Mouse (Mus musculus) E14TG2a.4 (cell line): ENCODE results near the gene Notch2.

ENCODE experiments used
- H3K27me3 ChIP-seq: 2 replicates; pipeline ENCODE4 v1.6.1; 2014; ENCODE audit warnings: low read length, control low read depth; ENCODE audit not compliant: insufficient read depth
- H3K36me3 ChIP-seq: 2 replicates; pipeline ENCODE4 v1.6.1; 2014; ENCODE audit warnings: low read length, control low read depth; ENCODE audit not compliant: insufficient read depth
- H3K4me1 ChIP-seq: replicated peaks from 2 replicates; pipeline ENCODE4 v1.6.1; 2014; ENCODE audit warnings: low read depth, low read length, control low read depth
- H3K4me3 ChIP-seq: replicated peaks from 2 replicates; pipeline ENCODE4 v1.5.1; 2014; ENCODE audit warnings: mild to moderate bottlenecking, low read length
- H3K9me3 ChIP-seq: 2 replicates; pipeline ENCODE4 v1.6.1; 2014; ENCODE audit warnings: low read length, control low read depth
- CTCF ChIP-seq: conservative IDR thresholded peaks from 2 replicates; pipeline ENCODE4 v1.5.1; 2014; ENCODE audit warnings: low read length
- NANOG ChIP-seq: IDR thresholded peaks from 2 replicates; pipeline ENCODE4 v1.6.1; 2014; ENCODE audit warnings: borderline replicate concordance, low read length, mixed read lengths
- POU5F1 ChIP-seq: IDR thresholded peaks from 2 replicates; pipeline ENCODE4 v1.6.1; 2014; ENCODE audit warnings: low read length, borderline replicate concordance

Notch2 gene

DNA sequence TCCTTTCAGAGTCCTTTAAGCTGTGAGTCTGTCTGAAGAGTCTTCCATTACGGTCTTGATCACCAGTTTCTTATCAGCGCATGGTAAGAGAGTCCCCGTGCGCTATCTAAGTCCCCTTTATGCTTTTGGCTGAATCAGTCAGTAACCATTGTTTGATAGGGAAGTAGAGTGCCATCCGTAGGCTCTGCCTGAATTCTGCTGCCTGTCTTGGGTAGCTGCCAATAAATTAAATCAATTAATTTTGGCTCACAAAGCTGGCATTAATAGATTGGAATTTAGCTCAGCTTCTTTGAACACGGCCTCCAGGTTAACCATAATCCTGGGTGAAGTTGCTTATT lies 41.6 kb downstream of the Notch2 start:
- Histone ChIP-seq H3K9me3 (no peaks in the 10 kb centered on the region), H3K27me3 (no peaks in the 10 kb centered on the region), H3K36me3 (no peaks in the 10 kb centered on the region), H3K4me3 (no peak overlapping the region), H3K4me1 (peaks cover 11% of the 10 kb centered on the region)
- TF ChIP-seq NANOG (no peak), CTCF (no peak), POU5F1 (no peak)

DNA sequence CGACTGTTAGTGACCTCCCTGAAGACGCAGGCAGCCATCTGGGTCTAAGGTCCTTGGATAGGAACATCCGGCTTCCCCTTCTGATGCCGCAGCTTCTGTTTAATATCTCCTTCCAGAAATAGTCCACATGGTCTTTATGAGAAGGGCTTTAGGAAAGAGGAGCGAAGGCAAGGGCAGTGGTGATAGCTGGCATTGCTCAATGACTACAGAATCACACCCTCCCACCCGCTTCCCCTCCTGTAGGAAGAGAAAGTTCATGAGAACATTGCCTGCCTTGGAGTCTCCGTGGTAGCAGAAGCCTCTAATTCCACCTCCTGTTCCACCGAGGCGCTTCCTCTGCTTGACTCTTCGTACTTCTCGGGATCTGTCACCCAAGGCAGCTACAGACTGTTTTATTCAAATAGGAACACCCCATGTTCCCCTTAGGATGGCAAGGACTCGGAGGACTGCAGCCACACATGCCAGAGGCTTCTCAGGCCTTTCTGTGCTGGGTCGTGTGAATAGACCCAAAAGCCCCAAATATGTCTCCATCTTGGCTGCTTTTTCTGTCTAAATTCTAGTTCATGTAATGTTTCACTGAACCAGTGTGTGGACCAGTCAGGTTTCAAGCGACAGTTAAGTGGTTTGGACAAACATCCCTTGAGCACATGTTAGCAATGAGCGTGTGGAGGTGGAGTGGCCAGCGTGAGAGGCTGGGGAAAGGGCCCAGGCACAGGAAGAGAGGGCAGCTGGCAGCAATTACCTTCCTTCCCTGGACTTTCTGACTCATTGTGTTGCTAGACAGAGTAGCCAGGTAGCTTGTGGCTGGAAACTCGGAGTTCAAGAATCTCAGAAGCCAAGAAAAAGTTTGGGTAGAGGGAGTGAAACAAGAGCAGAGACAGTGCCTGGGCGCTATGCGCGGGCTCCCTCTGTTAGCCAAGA lies 42.7 kb downstream of the Notch2 start:
- no peaks in the 10 kb centered on the region for H3K9me3 ChIP-seq
- no peaks in the 10 kb centered on the region for H3K36me3 ChIP-seq
- H3K4me1 ChIP-seq = peaks cover 11% of the 10 kb centered on the region
- no peaks in the 10 kb centered on the region for H3K27me3 ChIP-seq
- H3K4me3 ChIP-seq = no peak overlapping the region
- TF ChIP-seq CTCF (no peak), POU5F1 (no peak), NANOG (no peak)

DNA sequence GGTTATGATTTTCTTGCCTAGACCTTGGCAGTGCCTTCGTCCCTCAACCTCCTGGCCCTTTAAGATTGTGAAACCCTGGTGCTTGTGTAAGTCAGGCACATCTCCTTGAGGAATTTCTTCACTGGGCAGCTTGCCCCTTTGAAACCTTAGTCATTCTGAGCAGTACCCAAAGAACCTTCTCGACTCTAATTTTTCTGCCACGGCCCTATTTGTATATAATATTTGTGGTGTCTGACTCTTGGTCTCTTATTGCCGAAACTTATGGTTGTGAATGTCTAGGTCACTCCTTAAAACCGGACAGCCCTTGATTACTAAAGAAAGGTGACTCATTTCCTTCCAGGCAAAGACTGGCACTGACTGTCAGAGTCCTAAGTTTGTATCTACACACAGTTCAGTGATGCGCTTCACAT lies 43.6 kb downstream of the Notch2 start:
- Histone ChIP-seq H3K4me3 (no peak overlapping the region), H3K36me3 (no peaks in the 10 kb centered on the region), H3K4me1 (peaks cover 11% of the 10 kb centered on the region), H3K27me3 (no peaks in the 10 kb centered on the region), H3K9me3 (no peaks in the 10 kb centered on the region)
- TF ChIP-seq POU5F1 (no peak), CTCF (no peak), NANOG (no peak)

DNA sequence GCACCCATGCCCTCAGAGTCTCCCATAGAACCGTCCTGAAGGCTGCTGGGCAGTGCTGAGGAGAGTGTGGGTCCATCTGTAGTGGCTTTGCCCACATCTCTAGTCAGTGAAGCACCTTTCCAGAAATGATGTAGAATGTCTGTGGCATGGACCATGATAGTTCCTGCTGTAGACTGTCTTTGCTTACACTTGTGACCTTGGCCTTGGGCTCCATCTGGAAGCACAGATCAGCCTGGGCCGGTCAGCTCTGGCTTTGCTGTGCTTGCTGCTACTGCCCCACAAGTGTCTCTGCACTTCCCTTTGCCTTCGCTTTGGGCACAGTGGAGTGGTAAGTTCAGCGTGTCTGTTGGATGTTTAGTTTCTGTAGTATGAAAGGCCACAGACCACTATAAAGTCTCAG lies 45.7 kb downstream of the Notch2 start:
- Histone ChIP-seq H3K36me3 (no peaks in the 10 kb centered on the region), H3K27me3 (no peaks in the 10 kb centered on the region), H3K9me3 (no peaks in the 10 kb centered on the region), H3K4me1 (peaks cover 5% of the 10 kb centered on the region; the same call in 1 of the 2 replicates), H3K4me3 (no peak overlapping the region)
- TF ChIP-seq CTCF (no peak), POU5F1 (no peak), NANOG (no peak)

DNA sequence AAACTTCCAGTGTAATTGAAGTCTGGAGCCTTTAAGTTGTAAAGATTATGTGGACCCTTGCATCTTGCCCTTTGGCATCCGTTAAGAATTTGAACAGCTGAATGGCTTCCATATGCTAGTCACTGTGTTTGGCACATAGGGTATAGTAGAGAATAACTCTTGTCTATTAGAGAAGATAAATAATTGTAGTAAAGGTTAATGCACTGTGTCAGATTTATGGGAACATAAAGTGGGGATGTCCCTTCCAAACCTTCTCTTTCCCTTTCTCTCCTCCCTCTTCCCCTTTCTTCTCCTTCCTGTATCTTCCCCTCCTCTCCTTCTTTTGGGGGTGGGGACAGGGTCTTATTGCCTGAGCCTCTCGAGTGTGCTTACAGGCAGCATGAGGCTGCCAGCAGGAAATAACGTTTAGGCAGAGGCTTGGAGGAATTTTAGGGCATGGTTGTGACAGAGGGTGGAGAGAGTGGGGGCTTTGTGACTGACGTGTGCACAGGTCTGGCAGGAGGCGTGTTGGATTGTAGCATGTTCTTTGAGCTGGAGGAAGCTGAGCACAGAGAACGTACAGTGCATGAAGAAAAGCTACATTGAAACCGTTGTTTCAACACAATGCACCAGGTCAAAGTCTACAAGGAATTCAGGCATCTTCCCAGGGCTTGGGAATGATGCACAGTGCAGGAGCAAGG lies 47.8 kb downstream of the Notch2 start:
- no peak overlapping the region for H3K4me3 ChIP-seq
- no peaks in the 10 kb centered on the region for H3K36me3 ChIP-seq
- H3K4me1 ChIP-seq = peaks cover 5% of the 10 kb centered on the region; the same call in 1 of the 2 replicates
- no peaks in the 10 kb centered on the region for H3K9me3 ChIP-seq
- H3K27me3 ChIP-seq = no peaks in the 10 kb centered on the region
- TF ChIP-seq POU5F1 = no peak
- no peak for TF ChIP-seq NANOG
- TF ChIP-seq CTCF = no peak

DNA sequence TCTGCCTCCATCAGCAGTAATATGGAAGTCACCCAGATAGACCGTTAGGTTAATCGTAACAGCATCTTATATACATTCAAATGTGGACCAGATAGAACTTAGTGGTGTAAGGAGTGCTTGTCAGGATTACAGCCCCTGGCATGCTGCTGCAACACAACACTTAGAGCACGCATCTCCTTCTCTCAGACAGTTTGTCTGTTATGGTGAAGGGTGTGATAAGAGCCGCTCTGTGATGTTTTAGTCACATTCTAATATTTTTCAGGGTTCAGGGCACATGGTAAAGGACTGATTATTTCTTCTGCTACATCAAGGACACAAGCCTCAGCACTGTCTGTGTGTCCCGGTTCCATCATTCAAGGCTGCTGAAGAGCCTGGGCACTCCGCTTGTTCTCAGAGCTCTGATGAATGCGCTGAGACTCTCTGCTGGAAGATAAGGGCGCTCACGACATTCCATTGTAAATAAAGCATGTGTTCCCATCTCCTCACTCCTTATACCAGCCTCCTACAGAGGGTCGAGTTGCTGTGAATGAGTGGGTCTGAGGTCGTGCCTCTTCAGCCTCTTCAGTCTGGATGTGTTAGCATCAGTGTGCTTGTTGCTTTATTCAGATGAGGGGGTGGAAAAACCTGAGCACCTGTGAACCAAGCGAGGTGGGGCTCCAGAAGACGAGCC lies 48.5 kb downstream of the Notch2 start:
- Histone ChIP-seq H3K4me3 (no peak overlapping the region), H3K27me3 (no peaks in the 10 kb centered on the region), H3K4me1 (peaks cover 5% of the 10 kb centered on the region; the same call in 1 of the 2 replicates), H3K9me3 (no peaks in the 10 kb centered on the region), H3K36me3 (no peaks in the 10 kb centered on the region)
- TF ChIP-seq NANOG (no peak), POU5F1 (no peak), CTCF (no peak)

DNA sequence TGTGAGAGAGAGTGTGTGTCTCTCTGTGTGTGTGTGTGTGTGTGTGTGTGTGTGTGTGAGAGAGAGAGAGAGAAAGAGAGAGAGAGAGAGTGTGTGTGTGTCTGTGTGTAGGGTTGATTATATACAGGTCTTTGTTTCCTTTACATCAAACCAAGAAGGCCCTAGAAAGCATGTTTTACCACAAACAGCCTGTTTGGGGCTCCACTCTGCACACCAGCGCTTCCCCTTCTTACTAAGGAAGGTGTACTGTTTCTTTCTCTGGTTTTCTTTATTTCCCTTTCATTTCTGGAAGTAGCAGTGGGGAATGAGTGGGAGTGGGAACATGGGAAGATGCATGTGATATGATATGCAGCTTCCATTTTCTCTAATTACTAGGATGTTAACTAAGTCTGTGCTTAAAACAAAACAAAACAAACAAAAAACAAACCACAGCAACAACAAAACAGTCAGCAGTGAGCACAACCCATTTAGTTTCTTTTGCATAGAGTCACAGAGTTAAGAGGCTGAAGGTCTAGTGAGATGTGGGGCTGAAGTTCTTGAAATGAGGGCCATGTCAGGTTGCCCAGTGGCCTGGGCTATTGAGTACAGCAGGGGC lies 49.4 kb downstream of the Notch2 start:
- TF ChIP-seq CTCF = no peak
- TF ChIP-seq NANOG = no peak
- TF ChIP-seq POU5F1 = no peak
- Histone ChIP-seq H3K36me3 (no peaks in the 10 kb centered on the region), H3K4me1 (peaks cover 3% of the 10 kb centered on the region; the same call in 1 of the 2 replicates), H3K9me3 (no peaks in the 10 kb centered on the region), H3K4me3 (no peak overlapping the region), H3K27me3 (no peaks in the 10 kb centered on the region)

DNA sequence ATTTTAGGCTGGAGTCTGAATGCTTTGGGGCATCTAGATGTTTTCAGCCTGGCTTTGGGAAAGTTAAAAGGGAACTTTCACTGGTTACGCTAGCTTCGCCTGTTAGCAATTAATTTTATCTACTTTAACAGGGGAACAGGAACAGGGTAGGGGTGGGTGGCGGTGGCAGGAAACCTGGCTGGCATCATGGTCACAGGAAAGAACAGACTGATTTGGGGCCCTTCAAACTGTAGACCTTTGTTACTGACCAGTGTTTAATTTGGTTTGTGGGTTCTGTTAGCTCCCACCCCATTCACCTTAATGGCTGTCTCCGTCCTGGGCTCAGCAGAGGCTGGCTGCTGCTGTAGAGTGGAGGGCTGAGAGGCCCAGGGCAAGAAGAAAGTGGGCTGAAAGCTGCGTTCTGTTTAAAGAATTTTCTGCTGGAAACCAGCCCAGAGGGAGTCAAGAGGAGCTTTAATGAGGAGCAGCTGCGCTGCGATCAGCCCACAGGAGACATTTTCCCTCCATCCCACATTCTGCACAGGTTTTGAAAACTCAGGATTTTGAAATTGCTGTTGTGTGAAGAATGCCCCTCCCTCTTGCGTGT lies 50.0 kb downstream of the Notch2 start:
- Histone ChIP-seq H3K4me3 (no peak overlapping the region), H3K9me3 (no peaks in the 10 kb centered on the region), H3K4me1 (no peaks in the 10 kb centered on the region), H3K27me3 (no peaks in the 10 kb centered on the region), H3K36me3 (no peaks in the 10 kb centered on the region)
- TF ChIP-seq NANOG = no peak
- no peak for TF ChIP-seq POU5F1
- no peak for TF ChIP-seq CTCF
